Mouse (Mus musculus) testis, adult 2 months (tissue): Measurements from ENCODE around the gene Lmo2. TPM values are rescaled to one million over a fixed set of nuclear protein-coding genes. Genes with fewer than 3 reads are reported as not detected.
"Not testable (repeated sequence)": the region's sequence is repeated elsewhere in the genome, so short reads cannot be mapped to it uniquely, and the experiment has no call there.

Experiments used
- H3K27ac ChIP-seq: fragments of 200-500 bp; 2 replicates; pipeline ENCODE4 v1.5.1; 2012; ENCODE audit warnings: low read depth, low read length; ENCODE audit not compliant: control insufficient read depth, insufficient read depth
- H3K27me3 ChIP-seq: fragments of 200-500 bp; 2 replicates; pipeline ENCODE4 v1.6.1; 2012; ENCODE audit warnings: mild to moderate bottlenecking, low read length, moderate library complexity; ENCODE audit not compliant: control insufficient read depth, insufficient read depth
- H3K36me3 ChIP-seq: fragments of 200-500 bp; 2 replicates; pipeline ENCODE4 v1.6.1; 2012; ENCODE audit warnings: mild to moderate bottlenecking, low read length; ENCODE audit not compliant: control insufficient read depth, insufficient read depth
- H3K4me1 ChIP-seq: fragments of 200-500 bp; 2 replicates; pipeline ENCODE4 v1.6.1; 2012; ENCODE audit warnings: low read length; ENCODE audit not compliant: control insufficient read depth, insufficient read depth
- H3K4me3 ChIP-seq: fragments of 200-500 bp; 2 replicates; pipeline ENCODE4 v1.5.1; 2012; ENCODE audit warnings: low read depth, mild to moderate bottlenecking, low read length, moderate library complexity, mixed read lengths; ENCODE audit not compliant: control insufficient read depth
- CTCF ChIP-seq: fragments of 200-500 bp; IDR thresholded peaks from 2 replicates; pipeline ENCODE4 v1.5.1; 2012; ENCODE audit warnings: low read depth, mild to moderate bottlenecking, inconsistent platforms, low read length, moderate library complexity; ENCODE audit not compliant: control insufficient read depth, insufficient read depth, insufficient replicate concordance
- POLR2A ChIP-seq: fragments of 200-500 bp; IDR thresholded peaks from 2 replicates; pipeline ENCODE4 v1.6.1; 2012; ENCODE audit warnings: low read depth, mild to moderate bottlenecking, inconsistent platforms, low read length, moderate library complexity; ENCODE audit not compliant: control insufficient read depth
- polyA plus RNA-seq: library from polyadenylated mRNA; depleted of rRNA; stranded (reverse); fragments of >200 nt; gene quantifications from 2 replicates; pipeline ENCODE4 v1.2.3, GENCODE M21; 2012

The Lmo2 gene
- polyA plus RNA-seq, 1 experiment: 4.7 TPM

DNA sequence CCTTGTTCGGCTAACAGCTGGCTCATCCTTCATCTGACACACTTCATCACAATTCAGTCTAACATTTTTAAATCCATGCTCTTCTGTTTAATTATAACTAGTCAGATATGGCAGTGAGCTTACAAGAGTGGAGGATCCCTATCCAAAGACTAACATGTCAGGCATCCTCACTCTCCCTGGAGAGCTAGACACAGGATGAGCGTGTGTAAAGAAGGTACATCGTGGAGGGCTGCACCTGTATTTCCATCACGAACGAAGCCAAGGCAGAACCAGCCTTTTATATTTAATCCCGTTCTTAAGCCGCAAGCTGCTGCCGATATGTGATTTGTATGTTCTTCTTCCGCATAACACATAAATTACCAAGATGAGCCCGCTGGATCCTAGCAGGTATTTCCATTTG is 25.4 kb downstream of the Lmo2 start:
- no peak overlapping the region for H3K27ac ChIP-seq
- no peaks in the 10 kb centered on the region for H3K4me1 ChIP-seq
- TF ChIP-seq CTCF (no peak), POLR2A (no peak)
- H3K27me3 ChIP-seq: no peaks in the 10 kb centered on the region
- no peak overlapping the region for H3K4me3 ChIP-seq
- no peaks in the 10 kb centered on the region for H3K36me3 ChIP-seq

DNA sequence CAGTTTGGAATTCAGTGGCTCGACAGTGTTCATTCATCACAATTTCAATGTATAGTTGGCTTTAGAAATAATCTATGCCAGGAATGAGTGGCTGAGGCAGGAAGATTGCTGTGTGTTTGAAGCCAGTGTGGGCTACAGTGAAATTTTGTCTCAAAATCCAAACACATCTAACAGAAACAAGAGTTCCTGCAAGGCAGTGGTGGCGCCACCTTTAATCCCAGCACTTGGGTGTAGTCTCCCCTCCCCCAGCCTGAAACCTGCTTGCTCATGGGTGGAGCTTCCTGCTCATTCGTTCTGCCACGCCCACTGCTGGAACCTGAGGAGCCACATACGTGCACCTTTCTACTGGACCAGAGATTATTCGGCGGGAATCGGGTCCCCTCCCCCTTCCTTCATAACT is 29.8 kb downstream of the Lmo2 start:
- H3K27ac ChIP-seq, H3K4me3 ChIP-seq, H3K27me3 ChIP-seq, H3K4me1 ChIP-seq, H3K36me3 ChIP-seq: not testable (repeated sequence)

DNA sequence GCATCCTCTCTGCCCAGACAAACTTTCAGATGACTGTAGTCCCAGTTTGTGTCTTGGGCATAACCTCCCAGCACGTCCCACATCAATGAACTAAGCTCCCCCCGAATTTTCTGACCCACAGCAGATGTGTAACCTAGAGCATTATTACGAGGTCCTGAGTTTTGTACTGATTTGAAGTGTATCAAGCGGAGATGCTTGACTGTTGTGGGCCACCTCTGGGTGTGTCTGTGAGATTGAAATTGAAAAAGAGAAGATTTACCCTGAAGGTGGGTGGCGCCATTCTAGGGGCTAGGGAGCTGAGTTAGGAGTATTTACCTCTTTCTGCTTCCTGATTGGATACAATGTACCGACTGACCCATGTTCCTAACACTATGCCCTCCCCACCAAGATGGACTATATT is 31.9 kb downstream of the Lmo2 start:
- H3K4me1 ChIP-seq: peaks cover 2% of the 10 kb centered on the region
- no peak overlapping the region for H3K27ac ChIP-seq
- H3K4me3 ChIP-seq: no peak overlapping the region
- H3K27me3 ChIP-seq: no peaks in the 10 kb centered on the region
- H3K36me3 ChIP-seq: no peaks in the 10 kb centered on the region
- TF ChIP-seq CTCF: no peak
- TF ChIP-seq POLR2A: no peak

DNA sequence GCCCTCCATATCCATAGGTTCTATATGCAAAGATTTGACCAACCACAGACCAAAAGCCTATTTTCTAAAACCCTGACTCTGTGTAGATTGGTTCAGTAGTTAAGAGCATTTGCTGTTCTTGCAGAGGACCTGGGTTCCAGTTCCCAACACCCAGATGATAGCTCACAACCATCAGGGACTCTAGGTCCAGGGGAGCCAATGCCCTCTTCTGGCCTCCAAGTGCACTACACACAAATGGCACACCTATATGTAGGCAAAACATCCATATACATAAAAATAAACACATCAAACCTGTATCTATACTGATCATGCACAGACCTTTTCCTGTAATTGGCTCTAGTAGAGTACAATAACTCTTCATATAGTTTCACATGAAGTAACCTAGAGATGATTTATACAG is 33.5 kb downstream of the Lmo2 start:
- Histone ChIP-seq H3K27ac (no peak overlapping the region), H3K36me3 (no peaks in the 10 kb centered on the region), H3K4me1 (peaks cover 2% of the 10 kb centered on the region), H3K4me3 (no peak overlapping the region), H3K27me3 (no peaks in the 10 kb centered on the region)
- TF ChIP-seq CTCF: no peak
- no peak for TF ChIP-seq POLR2A

DNA sequence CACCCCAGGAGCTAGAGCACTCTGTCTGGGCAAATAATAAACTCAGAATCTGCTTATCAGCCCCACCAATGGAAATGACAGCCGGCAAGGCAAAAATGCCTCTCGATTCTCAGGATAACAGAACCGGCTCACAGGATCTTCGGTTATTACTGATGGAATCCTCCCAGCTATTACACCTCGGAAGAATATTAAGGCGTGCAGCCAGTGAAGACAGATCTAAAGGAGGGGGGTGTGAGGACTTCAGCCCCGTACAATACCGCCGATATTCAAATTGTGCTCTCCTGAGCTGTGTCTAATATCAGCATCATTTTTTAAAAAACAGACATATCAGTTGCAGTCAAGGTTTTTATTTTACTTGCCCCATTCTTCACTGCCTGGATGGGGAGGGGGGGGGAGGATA is 34.4 kb downstream of the Lmo2 start:
- Histone ChIP-seq H3K36me3 (no peaks in the 10 kb centered on the region), H3K27ac (no peak overlapping the region), H3K4me1 (peaks cover 2% of the 10 kb centered on the region), H3K4me3 (no peak overlapping the region), H3K27me3 (no peaks in the 10 kb centered on the region)
- TF ChIP-seq CTCF: no peak
- TF ChIP-seq POLR2A: no peak

DNA sequence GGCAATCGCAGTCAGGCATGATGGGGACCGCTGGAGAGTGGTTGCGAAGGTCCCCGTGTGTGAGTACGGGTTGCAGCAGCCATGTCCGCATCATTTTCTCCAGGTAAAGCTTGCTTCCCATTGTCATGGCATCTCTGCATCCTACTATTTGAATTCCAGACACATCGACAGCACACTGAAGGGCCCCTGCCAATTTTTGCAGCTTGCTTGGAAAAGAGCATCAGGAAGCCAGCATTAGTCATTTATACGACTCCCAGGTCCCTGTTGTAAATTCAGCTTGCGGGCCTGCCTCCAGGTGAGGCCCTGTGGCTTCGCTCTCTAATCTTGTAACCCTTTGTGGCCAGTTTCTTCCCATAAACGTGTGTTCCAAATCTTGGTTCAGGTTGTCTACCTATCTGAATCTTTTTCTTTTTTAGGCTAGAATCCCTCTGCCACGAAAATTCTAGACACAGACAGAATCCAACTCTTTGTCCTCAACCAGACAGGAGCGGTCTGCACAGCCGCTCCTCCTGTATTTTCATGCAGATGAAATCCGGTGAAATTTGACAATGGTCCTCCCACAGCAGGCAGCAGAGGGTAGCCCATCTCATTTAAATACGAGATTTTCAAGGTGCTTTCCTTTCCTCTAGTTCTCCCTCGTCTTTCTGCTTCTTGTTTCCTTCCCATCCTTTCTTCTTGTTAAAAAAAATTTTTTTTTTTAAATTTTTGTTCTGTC is 35.0 kb downstream of the Lmo2 start:
- Histone ChIP-seq H3K4me3 (no peak overlapping the region; the same call in 1 of the 2 replicates), H3K27me3 (no peaks in the 10 kb centered on the region), H3K36me3 (no peaks in the 10 kb centered on the region), H3K4me1 (peaks cover 2% of the 10 kb centered on the region), H3K27ac (no peak overlapping the region)
- TF ChIP-seq CTCF (no peak), POLR2A (no peak)

DNA sequence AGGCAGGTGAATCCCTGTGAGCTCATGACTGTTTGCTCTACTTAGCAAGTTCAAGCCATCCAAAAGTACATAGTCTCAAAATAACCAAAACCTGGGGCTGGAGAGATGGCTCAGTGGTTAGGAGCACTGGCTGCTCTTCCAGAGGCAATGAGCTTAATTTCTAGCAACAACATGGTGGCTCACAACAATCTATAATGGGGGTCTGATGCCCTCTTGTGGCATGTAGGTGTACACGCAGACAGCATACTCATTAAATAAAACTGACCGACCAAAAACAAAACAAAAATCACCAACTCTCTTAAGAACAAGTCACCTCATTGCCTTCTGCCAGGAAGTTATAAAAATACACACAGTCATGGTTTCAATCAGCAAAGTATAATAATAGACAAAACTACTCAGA is 43.3 kb downstream of the Lmo2 start:
- Histone ChIP-seq H3K4me1 (peaks cover 7% of the 10 kb centered on the region), H3K36me3 (no peaks in the 10 kb centered on the region), H3K27ac (no peak overlapping the region), H3K27me3 (no peaks in the 10 kb centered on the region), H3K4me3 (no peak overlapping the region)
- no peak for TF ChIP-seq POLR2A
- no peak for TF ChIP-seq CTCF

DNA sequence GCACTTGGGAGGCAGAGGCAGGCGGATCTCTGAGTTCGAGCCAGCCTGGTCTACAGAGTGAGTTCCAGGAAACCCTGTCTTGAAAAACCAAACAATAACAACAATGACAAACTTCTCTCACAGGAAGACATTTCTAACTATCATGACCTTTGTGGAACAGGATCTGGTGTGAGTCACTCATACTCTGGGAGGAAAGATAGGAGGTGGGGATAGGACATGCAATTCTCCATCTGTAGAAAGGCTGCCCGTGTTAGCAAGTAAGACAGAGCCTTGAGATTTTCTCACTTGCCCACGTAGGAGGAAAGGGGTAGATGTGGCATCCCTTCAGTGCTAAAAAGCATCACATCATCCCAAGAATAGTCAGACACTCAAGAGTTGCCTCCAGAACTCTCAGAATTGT is 44.1 kb downstream of the Lmo2 start:
- H3K36me3 ChIP-seq: no peaks in the 10 kb centered on the region

More for the DNA sequence above, 44.1 kb downstream of the Lmo2 start:
- peak overlapping the region; percentile 63 for H3K4me3 ChIP-seq
- H3K4me1 ChIP-seq: peaks cover 7% of the 10 kb centered on the region
- no peaks in the 10 kb centered on the region for H3K27me3 ChIP-seq
- no peak overlapping the region for H3K27ac ChIP-seq
- TF ChIP-seq CTCF (no peak), POLR2A (no peak)
